Mouse (Mus musculus) macrophage (primary cell): ENCODE measurements around the gene Dgkz. TPM values are rescaled to one million over a fixed set of nuclear protein-coding genes. Genes with fewer than 3 reads are reported as not detected.

Experiments used
- polyA plus RNA-seq: library from polyadenylated mRNA; stranded (reverse); fragments of 250-400 nt; gene quantifications from 3 replicates; pipeline ENCODE4 v1.2.4, GENCODE M21; 2018; ENCODE audit warnings: inconsistent platforms

Gene Dgkz
- polyA plus RNA-seq, 1 experiment from 2014 or later: 81.8 TPM

Other genes starting within 250 kb of the Dgkz start
- gene Ambra1, start 245.7 kb downstream of the Dgkz start, polyA plus RNA-seq: 17.9 to 25.2 TPM (median 19.3 TPM) in 3 replicates
- gene Chrm4, start 48.6 kb downstream of the Dgkz start, polyA plus RNA-seq: not detected in 3 replicates
- gene Mdk, start 43.6 kb downstream of the Dgkz start, polyA plus RNA-seq: 0.25 to 2.4 TPM (median 1.6 TPM) in 3 replicates
- 0.09 TPM in 1 of 3 replicates, not detected in the others for gene Gm9821, start 30.2 kb downstream of the Dgkz start, polyA plus RNA-seq
- gene Creb3l1, start 48.6 kb upstream of the Dgkz start, polyA plus RNA-seq: 1.7 to 7.4 TPM (median 6.5 TPM) in 3 replicates
- 18.4 to 55.5 TPM (median 28.0 TPM) in 3 replicates for gene Phf21a, start 117.3 kb upstream of the Dgkz start, polyA plus RNA-seq